In genomic region chr2:158539433-158540305, GRCm38 (mm10) we compare ENCODE assay signal across 10 mouse cellular contexts. TPM values are rescaled to one million over a fixed set of nuclear protein-coding genes. Genes with fewer than 3 reads are reported as not detected.
DNase-seq lines count a peak whose midpoint lies in the region; ATAC-seq and TF ChIP-seq lines count a peak whose summit lies in the region.
"Had no signal": no experiment of that assay in that cellular context is flagged by ENCODE, and none has a peak within 500 bp of the region (broad histone marks: within the 10 kb centered on the region; RNA-seq: fewer than 3 reads in every experiment).

No protein-coding gene starts in this region.

- peaks cover 0 to 13% of the 10 kb centered on the region in 2 experiments; a peak in 2 of 4 replicates for H3K4me1 ChIP-seq in CH12.LX (ENCODE audit: control insufficient read depth in 1 of 2, insufficient read depth in 2 of 2)
- H3K4me1 ChIP-seq in E14TG2a.4 (replicated peaks; ENCODE audit: low read depth, low read length), result peaks cover 16% of the 10 kb centered on the region
- H3K4me1 ChIP-seq in forebrain, embryonic 15.5 days, result peaks cover 8% of the 10 kb centered on the region; the same call in 1 of the 2 replicates

- dilution Hi-C loops in CH12.LX (cut with MboI; ENCODE audit: extremely low pct_ligation_motif_present, extremely low pct_unique_long_range_greater_than_20kb, low sequenced_read_pairs), result no loop called here

- H3K9ac ChIP-seq in CH12.LX (ENCODE audit: insufficient read depth, low read depth), result no peak overlapping the region
- H3K9ac ChIP-seq in forebrain, embryonic 15.5 days (replicated peaks), result peak overlapping the region; percentile 24; the same call in 1 of the 2 replicates

- in situ Hi-C loops in CH12.LX (cut with MboI; ENCODE audit: low pct_ligation_motif_present, low pct_unique_long_range_greater_than_20kb, low sequenced_read_pairs), result no loop called here

- WGBS in forebrain, embryonic 15.5 days, result 52% methylated on average over 24 of the region's 24 CpGs

- H3K9me3 ChIP-seq in CH12.LX (replicated peaks; ENCODE audit: low read length), result no peaks in the 10 kb centered on the region
- H3K9me3 ChIP-seq in E14TG2a.4 (ENCODE audit: low read length), result no peaks in the 10 kb centered on the region
- no peaks in the 10 kb centered on the region for H3K9me3 ChIP-seq in forebrain, embryonic 15.5 days

- H3K27me3 ChIP-seq in CH12.LX (replicated peaks) (peaks cover 10% of the 10 kb centered on the region), E14TG2a.4 (ENCODE audit: insufficient read depth, low read length) (peaks cover 52% of the 10 kb centered on the region)
- H3K27me3 ChIP-seq in forebrain, embryonic 15.5 days, result no peaks in the 10 kb centered on the region

- H3K79me2 ChIP-seq in CH12.LX (replicated peaks; ENCODE audit: control insufficient read depth, extremely low read depth, insufficient read depth, poor library complexity, severe bottlenecking), result no peaks in the 10 kb centered on the region

- ATAC-seq in forebrain, embryonic 15.5 days (replicated peaks), result 0 out of 2 replicates have a peak, but pooled peaks have one; percentile 23
- ATAC-seq in megakaryocyte progenitor cell, adult 5-6 weeks (replicated peaks; ENCODE audit: poor library complexity), result peak; percentile 85

- intact Hi-C loops in left cerebral cortex, adult 2 months (cut with DNase I), result loop anchor here (10.0 kb wide), 1 partner anchor 205 kb away; no protein-coding TSS in a partner anchor
- intact Hi-C loops in left cerebral cortex, postnatal 14 days (cut with DNase I), result no loop called here

- TF ChIP-seq RAD21 in CH12.LX (IDR thresholded peaks at IDR 0.05; ENCODE audit: low read depth, low read length), result no peak

- TF ChIP-seq POLR2A in CH12.LX (IDR thresholded peaks at IDR 0.05; ENCODE audit: low read depth, low read length), result no peak

- no peak overlapping the region for H3K4me2 ChIP-seq in CH12.LX (ENCODE audit: insufficient read depth, low read depth, poor library complexity, severe bottlenecking)
- peak overlapping the region; percentile 43 for H3K4me2 ChIP-seq in forebrain, embryonic 15.5 days (replicated peaks)

- no peak overlapping the region for H3K27ac ChIP-seq in CH12.LX (ENCODE audit: insufficient read depth, low read depth)
- H3K27ac ChIP-seq in forebrain, embryonic 15.5 days (replicated peaks), result no peak overlapping the region
- no peak overlapping the region for H3K27ac ChIP-seq in left cerebral cortex, adult 2 months

- TF ChIP-seq EP300 in CH12.LX (IDR thresholded peaks at IDR 0.05; ENCODE audit: low read length), result no peak

- H3K36me3 ChIP-seq in CH12.LX (replicated peaks in 1 of 2; ENCODE audit: control insufficient read depth in 1 of 2, insufficient read depth in 1 of 2, low read length in 1 of 2) (no peaks in the 10 kb centered on the region), E14TG2a.4 (ENCODE audit: insufficient read depth, low read length) (no peaks in the 10 kb centered on the region)
- no peaks in the 10 kb centered on the region for H3K36me3 ChIP-seq in forebrain, embryonic 15.5 days

- TF ChIP-seq CTCF in CH12.LX (conservative IDR thresholded peaks at IDR 0.05 in 1 of 2, IDR thresholded peaks at IDR 0.05 in 1 of 2; ENCODE audit: low read depth in 2 of 2, low read length in 2 of 2), result no peak
- no peak for TF ChIP-seq CTCF in E14TG2a.4 (conservative IDR thresholded peaks at IDR 0.05; ENCODE audit: low read length)
- no peak for TF ChIP-seq CTCF in left cerebral cortex, adult 2 months (IDR thresholded peaks at IDR 0.05)

- no peak for DNase-seq in CH12.LX (ENCODE audit: extremely low read depth)
- DNase-seq in left cerebral cortex, adult 2 months (ENCODE audit: extremely low spot score in 1 of 2, low spot score in 2 of 2), result no peak
- no peak for DNase-seq in right cerebral cortex, adult 18-20 months
- DNase-seq in left cerebral cortex, postnatal 14 days (ENCODE audit: low spot score in 2 of 2), result no peak
- no peak for DNase-seq in adrenal gland, postnatal 25 days
- DNase-seq: kidney, postnatal 36 days; right cerebral cortex, postnatal 25 days had no signal

- H3K4me3 ChIP-seq in CH12.LX (replicated peaks in 1 of 3; ENCODE audit: low read depth in 2 of 3, low read length in 2 of 3, poor library complexity in 1 of 3) (no peak overlapping the region), E14TG2a.4 (replicated peaks; ENCODE audit: low read length) (peak overlapping the region; percentile 65)
- H3K4me3 ChIP-seq in forebrain, embryonic 15.5 days, result peak overlapping the region; percentile 21
- H3K4me3 ChIP-seq in left cerebral cortex, adult 2 months, result no peak overlapping the region

TF ChIP-seq in CH12.LX, 34 proteins besides CTCF, POLR2A, EP300 and RAD21:
- TF ChIP-seq TCF12 (IDR thresholded peaks at IDR 0.05; ENCODE audit: low read depth, low read length) (no peak), ZC3H11A (IDR thresholded peaks at IDR 0.05; ENCODE audit: low read depth, low read length) (no peak), IRF4 (IDR thresholded peaks at IDR 0.05; ENCODE audit: low read depth, low read length) (no peak), CHD1 (IDR thresholded peaks at IDR 0.05; ENCODE audit: low read depth, low read length) (no peak), POLR2AphosphoS2 (IDR thresholded peaks at IDR 0.05; ENCODE audit: low read depth, low read length) (no peak), NRF1 (IDR thresholded peaks at IDR 0.05; ENCODE audit: low read depth, low read length) (peak; percentile 73), TBP (conservative IDR thresholded peaks at IDR 0.05; ENCODE audit: low read depth, low read length) (no peak), RCOR1 (conservative IDR thresholded peaks at IDR 0.05; ENCODE audit: low read depth, low read length) (no peak), MAX (IDR thresholded peaks at IDR 0.05; ENCODE audit: low read length) (no peak)

RNA-seq across cellular contexts. Expression of gene Arhgap40, which starts 27.1 kb away (rescaled TPM):
- total RNA-seq in CH12.LX (2012; rRNA removed) (not detected in 2 replicates), CH12.LX (2014; rRNA removed) (not detected in 2 replicates)
- not detected in 2 replicates for polyA plus RNA-seq in CH12.LX (2012; ENCODE audit: insufficient read length, low read depth)
- polyA plus RNA-seq in forebrain, embryonic 15.5 days (2015; fragmentation: Nextera tagmentation; extraction: Ambion mirVana), result 0.37 and 0.42 TPM in 2 replicates
- total RNA-seq in megakaryocyte progenitor cell, adult 5-6 weeks (2015), result 0.17 TPM in 1 of 2 replicates, not detected in the other
- total RNA-seq in megakaryocyte progenitor cell, adult 5-6 weeks (2017), result not detected in 2 replicates
- under 1 TPM in 1 of 2 experiments, not detected in 1; 0.52 TPM for total RNA-seq in left cerebral cortex, adult 2 months (2021)
- not detected for total RNA-seq in left cerebral cortex, postnatal 14 days (2021)
- total RNA-seq in adrenal gland, postnatal 25 days (2021), result not detected in 2 replicates

RNA-seq across cellular contexts. Expression of gene Adig, which starts 37.3 kb away (rescaled TPM):
- total RNA-seq in CH12.LX (2012; rRNA removed) (not detected in 2 replicates), CH12.LX (2014; rRNA removed) (not detected in 2 replicates)
- not detected in 2 replicates for polyA plus RNA-seq in CH12.LX (2012; ENCODE audit: insufficient read length, low read depth)
- polyA plus RNA-seq in forebrain, embryonic 15.5 days (2015; fragmentation: Nextera tagmentation; extraction: Ambion mirVana), result not detected in 2 replicates
- total RNA-seq in megakaryocyte progenitor cell, adult 5-6 weeks (2015), result not detected in 2 replicates
- not detected in 2 replicates for total RNA-seq in megakaryocyte progenitor cell, adult 5-6 weeks (2017)
- total RNA-seq in left cerebral cortex, adult 2 months (2021), result not detected
- total RNA-seq in left cerebral cortex, postnatal 14 days (2021), result not detected
- 43.7 and 44.2 TPM in 2 replicates for total RNA-seq in adrenal gland, postnatal 25 days (2021)

Comparison
In these comparisons a context has a peak if more than half of its experiments do, and no peak if none do; other contexts are left out.
1. H3K4me3 ChIP-seq: peak in E14TG2a.4 (single experiment) and forebrain, embryonic 15.5 days (single experiment); none in CH12.LX (0 of 3) and left cerebral cortex, adult 2 months (single experiment).
2. RNA of gene Adig, which starts 37.3 kb away (total RNA-seq): 43.7 to 44.2 TPM in adrenal gland, postnatal 25 days; not detected in CH12.LX, not detected in megakaryocyte progenitor cell, adult 5-6 weeks, not detected in left cerebral cortex, adult 2 months and not detected in left cerebral cortex, postnatal 14 days; every median in the first group is over 10 times any median in the second.